Mouse (Mus musculus) kidney, postnatal 0 days (tissue): ENCODE data around the gene Pp2d1. TPM values are rescaled to one million over a fixed set of nuclear protein-coding genes. Genes with fewer than 3 reads are reported as not detected.
"Not testable (repeated sequence)": the region's sequence is repeated elsewhere in the genome, so short reads cannot be mapped to it uniquely, and the experiment has no call there.

Source experiments
- ATAC-seq: fragments of 200-750 bp; cut with Nextera tagmentation; replicated peaks from 2 replicates; pipeline ENCODE4 v1.8.0; 2017; ENCODE audit warnings: low read depth, moderate number of reproducible peaks, moderate TSS enrichment, moderate library complexity; ENCODE audit not compliant: low FRiP score
- DNase-seq: peaks from one replicate; pipeline ENCODE4 v3.0.0-alpha.2; 2016; ENCODE audit warnings: low spot score
- H3K27ac ChIP-seq: fragments of 300-500 bp; sonication (generic); 2 replicates; pipeline ENCODE4 v1.5.1; 2014; ENCODE audit warnings: mild to moderate bottlenecking
- H3K27me3 ChIP-seq: fragments of 300-500 bp; sonication (generic); 2 replicates; pipeline ENCODE4 v1.6.1; 2014; ENCODE audit warnings: low read length, mixed read lengths; ENCODE audit not compliant: insufficient read depth
- H3K36me3 ChIP-seq: fragments of 300-500 bp; sonication (generic); 2 replicates; pipeline ENCODE4 v1.6.1; 2014; ENCODE audit warnings: low read length, mixed read lengths; ENCODE audit not compliant: insufficient read depth
- H3K4me1 ChIP-seq: fragments of 300-500 bp; sonication (generic); replicated peaks from 2 replicates; pipeline ENCODE4 v1.6.1; 2014; ENCODE audit warnings: antibody characterized with exemption, low read length, mixed read lengths; ENCODE audit not compliant: insufficient read depth
- H3K4me2 ChIP-seq: fragments of 300-500 bp; sonication (generic); 2 replicates; pipeline ENCODE4 v1.6.1; 2014; ENCODE audit warnings: mild to moderate bottlenecking, low read length, moderate library complexity, mixed read lengths
- H3K4me3 ChIP-seq: fragments of 300-500 bp; sonication (generic); replicated peaks from 2 replicates; pipeline ENCODE4 v1.5.1; 2014; ENCODE audit warnings: low read depth, low read length
- H3K9ac ChIP-seq: fragments of 300-500 bp; sonication (generic); 2 replicates; pipeline ENCODE4 v1.6.1; 2014; ENCODE audit warnings: low read depth, low read length
- H3K9me3 ChIP-seq: fragments of 300-500 bp; sonication (generic); replicated peaks from 2 replicates; pipeline ENCODE4 v1.6.1; 2016; ENCODE audit warnings: low read length, inconsistent platforms, mixed read lengths
- CTCF ChIP-seq: IDR thresholded peaks from 2 replicates; pipeline ENCODE4 v1.5.1; 2016; ENCODE audit warnings: antibody characterized with exemption, low read depth, mild to moderate bottlenecking, moderate library complexity
- WGBS: fragments of 180-500 bp; shearing (Covaris S2); extraction: QIAGEN DNeasy Blood & Tissue Kit; methylation state at CpG from one replicate; pipeline ENCODE4 v1.1.7; 2014; 5-methylcytosine and 5-hydroxymethylcytosine counted together
- polyA plus RNA-seq: library from polyadenylated mRNA; unstranded; fragments of >200 nt; fragmentation: Nextera tagmentation; extraction: Ambion mirVana; gene quantifications from 2 replicates; pipeline ENCODE4 v1.2.1, GENCODE M21; 2015

Pp2d1 gene
- polyA plus RNA-seq: 0.13 and 0.22 TPM in 2 replicates

GRCm38 (mm10) chr17:53539351-53539750 lies at the start of gene Pp2d1:
Pp2d1 (minus strand) TSS chr17:53539451.
- not testable (repeated sequence) for ATAC-seq, H3K4me1 ChIP-seq, H3K4me3 ChIP-seq, H3K9me3 ChIP-seq, H3K27ac ChIP-seq, H3K36me3 ChIP-seq, H3K9ac ChIP-seq, H3K27me3 ChIP-seq, DNase-seq, H3K4me2 ChIP-seq
- WGBS: 79% methylated on average over 2 of the region's 2 CpGs

GRCm38 (mm10) chr17:53588097-53588855 lies 49.0 kb upstream of the Pp2d1 start:
- Histone ChIP-seq H3K36me3 (no peaks in the 10 kb centered on the region), H3K27me3 (no peaks in the 10 kb centered on the region), H3K4me2 (no peak overlapping the region), H3K9ac (no peak overlapping the region), H3K9me3 (no peaks in the 10 kb centered on the region), H3K4me1 (no peaks in the 10 kb centered on the region), H3K27ac (no peak overlapping the region), H3K4me3 (no peak overlapping the region)
- 74% methylated on average over 9 of the region's 9 CpGs for WGBS
- ATAC-seq (no peak), DNase-seq (peak; percentile 56)
- no peak for TF ChIP-seq CTCF

- peak; percentile 85 for ATAC-seq
- no peak overlapping the region for H3K4me3 ChIP-seq
- H3K27ac ChIP-seq: peak overlapping the region; percentile 43; the same call in 1 of the 2 replicates
- no peaks in the 10 kb centered on the region for H3K36me3 ChIP-seq
- no peaks in the 10 kb centered on the region for H3K27me3 ChIP-seq
- DNase-seq: peak; percentile 78
- H3K9me3 ChIP-seq: no peaks in the 10 kb centered on the region
- no peak overlapping the region for H3K9ac ChIP-seq
- H3K4me1 ChIP-seq: no peaks in the 10 kb centered on the region
- no peak for TF ChIP-seq CTCF
- H3K4me2 ChIP-seq: no peak overlapping the region
- 42% methylated on average over 14 of the region's 14 CpGs for WGBS
These were observed 48.0 kb upstream of the Pp2d1 start for GRCm38 (mm10) chr17:53587074-53587851.

- WGBS: 88% methylated on average over 11 of the region's 11 CpGs
- DNase-seq (no peak), ATAC-seq (no peak)
- Histone ChIP-seq H3K27me3 (no peaks in the 10 kb centered on the region), H3K4me3 (no peak overlapping the region), H3K9me3 (no peaks in the 10 kb centered on the region), H3K4me1 (no peaks in the 10 kb centered on the region), H3K9ac (no peak overlapping the region), H3K27ac (no peak overlapping the region), H3K4me2 (no peak overlapping the region), H3K36me3 (no peaks in the 10 kb centered on the region)
- TF ChIP-seq CTCF: no peak
These were observed 44.8 kb upstream of the Pp2d1 start for GRCm38 (mm10) chr17:53583846-53584579.

- no peaks in the 10 kb centered on the region for H3K36me3 ChIP-seq
- H3K27me3 ChIP-seq: no peaks in the 10 kb centered on the region
- DNase-seq (no peak), ATAC-seq (no peak)
- no peak overlapping the region for H3K4me3 ChIP-seq
- WGBS: 86% methylated on average over 7 of the region's 7 CpGs
- TF ChIP-seq CTCF: no peak
- no peak overlapping the region for H3K27ac ChIP-seq
- no peak overlapping the region for H3K9ac ChIP-seq
- H3K4me1 ChIP-seq: 0 out of 2 replicates have a peak, but pooled peaks cover 3% of the 10 kb centered on the region
- H3K4me2 ChIP-seq: no peak overlapping the region
- H3K9me3 ChIP-seq: no peaks in the 10 kb centered on the region
These were observed 43.6 kb upstream of the Pp2d1 start for GRCm38 (mm10) chr17:53582805-53583204.

GRCm38 (mm10) chr17:53582026-53582585 lies 42.9 kb upstream of the Pp2d1 start:
- no peak overlapping the region for H3K4me2 ChIP-seq
- H3K9ac ChIP-seq: no peak overlapping the region
- no peaks in the 10 kb centered on the region for H3K9me3 ChIP-seq
- no peak overlapping the region for H3K27ac ChIP-seq
- DNase-seq (no peak), ATAC-seq (no peak)
- 0 out of 2 replicates have a peak, but pooled peaks cover 3% of the 10 kb centered on the region for H3K4me1 ChIP-seq
- H3K36me3 ChIP-seq: no peaks in the 10 kb centered on the region
- no peaks in the 10 kb centered on the region for H3K27me3 ChIP-seq
- H3K4me3 ChIP-seq: no peak overlapping the region
- 23% methylated on average over 4 of the region's 4 CpGs for WGBS
- no peak for TF ChIP-seq CTCF
